Mouse (Mus musculus) thymus, postnatal 25 days (tissue): ENCODE data around the gene Lgr6.
A peak's percentile ranks its signal among the peaks of the same experiment; 100 is the strongest.

Source experiments
- DNase-seq: peaks from one replicate; pipeline ENCODE4 v3.0.0; 2022

Lgr6 gene

DNA sequence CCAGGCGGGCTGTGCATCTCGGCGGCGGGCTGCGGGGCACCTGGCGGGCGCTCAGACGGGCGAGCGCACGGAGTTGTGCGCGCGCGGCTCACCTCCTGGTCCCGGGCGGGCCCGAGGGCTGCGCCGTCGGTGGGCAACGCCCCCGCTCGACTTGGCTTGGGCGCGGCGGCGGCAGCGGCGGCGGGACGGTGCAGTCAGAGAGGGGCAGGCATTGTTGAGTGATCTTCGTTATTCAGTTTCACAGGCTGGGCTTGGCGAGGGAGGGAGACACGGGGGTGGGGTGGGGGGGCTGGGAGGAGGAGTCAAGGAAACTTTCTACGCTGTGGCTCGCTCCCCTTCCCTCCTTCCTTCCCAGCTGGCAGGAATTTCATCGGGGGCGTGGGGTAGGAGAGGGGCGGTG, at the start of gene Lgr6:
Gene Lgr6 (minus strand): TSS at position 153 of the 400 bp plus-strand sequence.
- DNase-seq = peak; percentile 38

DNA sequence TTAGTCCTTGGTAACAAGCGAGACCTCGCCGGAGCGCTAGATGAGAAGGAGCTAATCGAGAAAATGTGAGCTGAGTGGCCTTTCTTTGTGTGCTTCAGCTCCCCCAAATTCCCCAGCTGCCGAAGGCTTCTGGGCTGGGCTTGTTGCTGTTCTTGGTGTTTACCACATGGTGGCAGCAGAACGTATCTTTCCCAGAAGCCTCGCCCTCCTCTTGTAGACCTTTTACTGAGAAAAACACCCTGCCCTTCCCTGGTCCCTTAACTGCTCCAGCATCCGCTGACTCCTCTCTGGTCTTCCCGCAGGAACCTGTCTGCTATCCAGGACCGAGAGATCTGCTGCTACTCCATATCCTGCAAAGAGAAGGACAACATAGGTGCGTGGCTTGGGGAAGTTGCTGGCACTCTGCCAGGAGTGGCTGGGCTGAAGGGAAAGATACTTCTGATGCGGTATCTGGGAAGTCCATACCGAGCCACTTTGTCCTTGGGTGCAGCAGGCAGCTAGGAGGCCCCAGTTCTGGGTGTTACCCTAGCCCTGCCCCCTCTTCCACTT, 49.4 kb upstream of the Lgr6 start:
- DNase-seq = peak; percentile 69

DNA sequence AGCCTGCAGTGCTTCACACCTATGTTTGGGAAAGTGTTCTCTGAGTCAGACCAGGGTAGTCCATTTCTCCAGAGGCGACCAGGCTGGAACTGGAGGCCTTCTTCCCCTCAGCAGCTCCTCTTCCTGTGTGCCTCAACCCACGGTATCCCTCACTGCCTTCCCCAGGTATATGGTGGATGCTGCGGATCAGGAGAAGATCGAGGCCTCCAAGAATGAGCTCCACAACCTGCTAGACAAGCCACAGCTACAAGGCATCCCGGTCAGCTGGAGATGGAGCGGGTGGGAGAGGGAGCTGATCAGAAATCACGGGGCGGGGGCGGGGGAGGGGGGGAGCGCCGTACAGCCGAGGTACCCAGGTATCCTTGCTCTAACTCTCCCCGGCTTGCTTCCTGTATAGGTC, 48.9 kb upstream of the Lgr6 start:
- no peak for DNase-seq

DNA sequence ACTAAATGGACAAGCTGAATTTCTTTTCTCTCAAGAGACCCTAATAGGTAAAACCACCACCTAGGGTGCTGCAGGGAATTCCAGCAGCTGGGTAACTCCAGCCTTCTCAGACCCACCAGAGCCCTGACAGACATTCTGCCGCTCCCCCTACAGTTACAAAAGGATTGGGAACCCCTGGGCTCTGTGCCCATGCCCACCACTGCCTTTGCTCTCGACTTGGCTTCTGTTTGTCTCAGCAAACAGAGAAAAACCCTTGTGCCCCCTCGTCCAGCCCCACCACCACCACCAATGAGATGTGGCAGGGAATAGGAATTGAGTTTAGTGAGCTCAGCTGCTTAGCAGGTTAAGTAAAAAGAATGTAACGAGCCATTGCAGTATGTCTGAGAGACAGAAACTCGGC, 43.9 kb upstream of the Lgr6 start:
- no peak for DNase-seq

DNA sequence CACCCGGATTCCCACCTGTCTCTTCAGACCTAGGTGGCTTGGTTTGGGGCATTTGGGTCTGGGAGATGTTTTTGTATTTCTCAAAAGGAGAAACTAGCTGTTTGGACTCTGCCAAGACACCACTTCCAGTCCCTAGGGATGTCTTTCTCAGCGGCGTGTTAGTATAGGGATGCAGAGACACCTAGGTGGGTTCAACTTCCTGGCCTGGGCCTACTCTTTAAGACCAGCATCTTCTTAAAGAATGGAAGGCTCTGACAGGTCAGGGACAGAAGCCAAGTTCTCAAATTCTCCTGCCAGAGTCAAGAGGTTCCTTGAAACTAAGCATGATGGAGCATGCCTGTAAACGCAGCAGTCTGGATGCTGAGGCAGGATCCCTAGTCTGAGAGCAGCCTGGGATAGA, 43.4 kb upstream of the Lgr6 start:
- DNase-seq = no peak

DNA sequence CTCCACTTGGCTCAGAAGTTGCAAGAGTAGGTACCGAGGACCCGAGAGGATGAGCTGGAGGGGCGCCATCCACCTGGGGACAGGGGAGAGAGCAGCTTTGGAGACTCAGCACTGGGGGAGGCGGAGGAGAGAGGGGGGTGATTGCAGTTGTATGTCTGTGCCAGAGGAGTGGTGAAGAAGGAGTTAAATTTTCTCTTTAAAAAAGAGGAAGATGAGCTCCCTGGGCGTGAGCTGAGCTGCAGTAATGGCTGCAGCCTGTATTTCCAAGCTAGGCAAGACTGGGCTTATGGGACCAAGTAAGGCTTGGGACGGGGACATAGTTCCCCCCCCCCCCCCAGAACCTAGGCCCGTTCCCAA, 42.6 kb upstream of the Lgr6 start:
- DNase-seq = no peak

DNA sequence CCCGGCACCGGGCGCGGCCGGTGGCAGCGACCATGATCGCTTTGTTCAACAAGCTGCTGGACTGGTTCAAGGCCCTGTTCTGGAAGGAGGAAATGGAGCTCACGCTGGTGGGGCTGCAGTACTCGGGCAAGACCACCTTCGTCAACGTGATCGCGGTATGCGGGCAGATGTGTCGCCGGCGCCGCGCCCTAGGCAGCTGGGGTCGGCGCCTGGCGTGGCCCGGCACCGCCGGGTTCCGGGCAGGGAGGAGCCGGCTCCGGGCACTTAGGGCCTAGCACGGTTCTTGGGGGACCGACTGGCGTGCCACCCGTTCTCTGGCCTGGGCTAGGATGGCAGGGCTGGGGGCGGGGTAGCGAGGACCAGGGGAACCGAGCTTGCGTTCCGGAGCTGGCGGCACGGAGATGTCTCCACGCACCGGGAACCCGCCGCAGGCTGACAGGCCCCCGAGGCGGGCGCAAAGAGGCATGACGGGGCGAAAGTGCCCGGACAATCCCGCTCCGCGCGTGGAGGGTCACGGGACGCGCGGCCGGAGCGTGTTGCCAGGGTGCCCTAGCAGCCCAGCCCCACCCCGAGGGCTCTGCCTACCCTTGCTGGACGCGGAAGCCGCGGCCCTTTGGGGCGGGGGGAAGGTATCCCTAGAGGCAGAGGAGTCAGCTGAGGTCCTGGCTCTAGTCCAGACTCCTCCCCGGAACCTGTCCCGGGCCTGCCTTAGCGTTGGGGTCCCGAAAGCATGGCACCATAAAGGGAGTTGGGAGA, 42.0 kb upstream of the Lgr6 start:
- DNase-seq = peak; percentile 62

DNA sequence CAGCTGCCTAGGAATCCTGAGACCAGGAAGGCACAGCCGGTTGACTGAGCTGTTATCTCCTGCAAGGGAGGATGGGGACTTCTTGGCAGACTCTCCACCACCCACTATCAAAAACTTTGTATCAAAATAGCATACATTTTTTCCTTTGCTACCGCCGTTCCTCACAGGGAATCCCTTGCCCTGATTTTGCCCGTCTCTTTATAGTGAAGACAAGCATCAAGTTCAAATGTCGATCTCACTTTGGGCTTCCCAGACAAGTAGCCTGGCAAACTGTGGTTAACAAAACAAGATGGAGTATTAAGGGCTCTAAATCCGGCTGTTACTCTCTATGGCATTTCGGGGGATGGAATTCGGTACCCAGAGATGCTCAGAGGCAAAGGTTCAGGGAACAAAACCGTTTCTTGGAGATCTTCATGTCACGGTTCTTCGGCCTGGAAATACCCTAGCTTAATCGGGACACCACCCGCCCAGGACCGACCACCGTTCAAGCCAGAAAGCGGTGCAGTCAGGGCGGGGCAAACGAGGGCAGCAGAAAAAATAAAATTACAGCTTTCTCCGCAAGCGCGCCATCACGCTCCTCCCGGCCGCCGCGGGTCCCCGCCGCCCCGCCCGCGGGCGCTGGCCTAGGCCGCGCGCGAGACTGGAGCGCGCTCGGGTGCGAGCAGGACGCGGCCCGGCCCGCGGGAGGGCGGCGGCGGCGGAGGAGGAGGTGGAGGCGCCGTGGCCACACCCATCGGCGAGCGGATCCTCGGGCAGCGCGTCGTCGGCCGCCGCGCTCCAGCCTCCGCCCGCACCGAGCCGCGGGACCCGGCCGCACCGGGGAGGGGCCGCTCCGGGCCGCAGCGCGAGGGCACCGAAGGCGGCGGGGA, 41.2 kb upstream of the Lgr6 start, which contains the start of gene Arl8a:
Gene Arl8a (plus strand): TSS at position 748 of the 869 bp plus-strand sequence.
- DNase-seq = peak; percentile 85

DNA sequence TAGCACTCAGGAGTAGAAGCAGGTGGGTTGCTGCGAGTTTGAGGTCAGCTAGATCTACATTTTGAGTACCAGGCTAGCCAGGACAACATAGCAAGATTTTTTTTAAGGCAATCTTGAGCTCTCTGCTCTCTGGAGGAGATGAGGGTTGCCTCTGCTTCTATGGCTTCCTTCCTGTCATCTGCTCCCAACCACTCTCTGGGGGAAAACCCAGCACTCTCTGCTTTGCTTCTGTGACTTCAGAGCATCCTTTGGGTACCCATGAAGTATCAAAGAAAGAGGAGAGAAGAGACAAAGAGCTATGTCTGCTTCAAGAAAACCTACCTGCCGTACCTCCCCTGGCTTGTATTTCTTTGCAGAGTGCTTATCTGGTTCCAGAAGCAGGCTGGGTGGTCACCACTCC, 38.9 kb upstream of the Lgr6 start:
- DNase-seq = no peak

DNA sequence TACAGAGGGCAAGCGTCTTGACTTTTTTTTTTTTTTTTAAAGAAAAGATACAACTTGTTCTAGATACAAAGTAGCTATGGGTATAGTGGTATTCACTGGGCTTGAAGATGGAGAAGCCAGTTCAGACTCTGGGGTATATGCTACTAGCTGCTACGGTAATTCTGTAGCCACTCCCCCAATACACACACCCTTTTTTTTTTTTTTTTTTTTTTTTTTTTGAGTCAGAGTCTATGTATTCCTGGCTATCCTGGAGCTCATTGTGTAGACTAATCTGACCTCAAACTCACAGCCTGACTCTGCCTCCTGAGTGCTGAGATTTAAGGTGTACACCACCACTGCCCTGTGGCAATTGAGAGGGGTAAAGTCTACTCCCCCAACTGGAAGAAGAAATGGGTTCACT, 37.4 kb upstream of the Lgr6 start:
- no peak for DNase-seq

DNA sequence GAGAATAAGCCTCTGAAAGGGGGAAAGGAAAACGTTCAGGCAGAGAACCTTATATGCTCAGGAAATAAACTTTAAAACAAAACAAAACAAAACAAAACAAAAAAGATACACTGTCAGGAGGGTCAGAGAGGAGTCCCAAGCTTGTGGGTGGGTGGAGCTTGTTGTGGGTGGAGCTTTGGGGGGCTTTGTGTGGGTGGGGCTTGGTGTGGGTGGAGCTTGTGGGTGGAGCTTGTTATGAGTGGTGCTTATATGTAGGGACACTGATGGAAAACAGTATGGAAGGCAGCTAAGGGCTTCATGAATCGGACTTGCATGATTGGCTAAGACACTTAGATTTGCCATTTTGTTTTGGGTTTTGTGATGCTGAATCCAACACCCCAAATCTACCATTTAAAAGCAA, 34.8 kb upstream of the Lgr6 start:
- DNase-seq = peak; percentile 44

DNA sequence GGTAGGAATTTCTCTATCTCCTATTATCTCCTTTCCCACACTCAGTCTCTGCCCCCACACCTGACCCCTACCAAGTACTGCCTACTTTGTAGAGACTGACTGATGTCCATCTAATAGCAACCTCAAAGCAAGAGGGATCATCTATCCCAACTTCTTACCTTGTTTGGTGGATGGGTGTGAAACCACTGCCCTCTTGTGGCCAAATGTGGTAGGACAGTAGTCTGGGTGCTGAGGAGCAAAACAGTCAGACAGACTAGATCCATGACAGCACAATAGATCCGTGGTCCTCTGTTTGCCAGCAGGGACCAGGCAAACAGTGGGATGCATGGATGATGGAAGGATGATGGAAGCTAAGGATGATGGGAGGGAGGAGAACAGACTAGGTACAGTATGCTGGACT, 31.4 kb upstream of the Lgr6 start:
- peak; percentile 78 for DNase-seq

DNA sequence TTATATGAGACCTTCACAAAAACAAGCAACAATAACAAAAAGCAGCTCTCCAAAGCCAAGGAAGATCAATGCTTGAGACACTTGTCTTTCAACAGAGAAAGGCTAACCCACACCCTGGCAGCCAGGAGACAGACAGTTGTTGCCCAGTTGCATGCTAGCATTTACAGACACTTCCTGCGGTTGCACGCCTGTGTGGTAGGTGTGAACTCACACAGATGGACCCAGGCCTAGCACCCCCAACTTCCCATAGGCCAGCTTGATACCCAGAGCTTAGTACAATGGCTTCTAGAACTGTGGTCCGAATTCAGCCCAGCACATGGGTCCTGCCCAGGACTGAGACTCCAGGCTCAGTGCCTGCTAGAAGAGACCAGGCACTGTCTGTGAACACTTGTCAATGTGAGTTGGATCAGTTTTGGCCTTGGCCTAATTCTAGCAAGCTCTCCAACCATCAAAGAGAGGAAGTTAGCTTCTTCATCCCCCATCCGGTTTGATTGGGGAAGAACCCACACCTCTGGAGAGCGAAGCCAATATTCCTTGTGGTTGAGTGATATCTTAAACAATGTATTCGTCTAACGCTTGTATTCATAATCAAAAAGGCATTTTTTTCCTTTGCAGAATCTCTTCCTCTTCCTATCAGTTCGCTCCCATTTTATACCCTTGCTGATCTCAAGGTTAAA, 30.2 kb upstream of the Lgr6 start:
- DNase-seq = peak; percentile 35

DNA sequence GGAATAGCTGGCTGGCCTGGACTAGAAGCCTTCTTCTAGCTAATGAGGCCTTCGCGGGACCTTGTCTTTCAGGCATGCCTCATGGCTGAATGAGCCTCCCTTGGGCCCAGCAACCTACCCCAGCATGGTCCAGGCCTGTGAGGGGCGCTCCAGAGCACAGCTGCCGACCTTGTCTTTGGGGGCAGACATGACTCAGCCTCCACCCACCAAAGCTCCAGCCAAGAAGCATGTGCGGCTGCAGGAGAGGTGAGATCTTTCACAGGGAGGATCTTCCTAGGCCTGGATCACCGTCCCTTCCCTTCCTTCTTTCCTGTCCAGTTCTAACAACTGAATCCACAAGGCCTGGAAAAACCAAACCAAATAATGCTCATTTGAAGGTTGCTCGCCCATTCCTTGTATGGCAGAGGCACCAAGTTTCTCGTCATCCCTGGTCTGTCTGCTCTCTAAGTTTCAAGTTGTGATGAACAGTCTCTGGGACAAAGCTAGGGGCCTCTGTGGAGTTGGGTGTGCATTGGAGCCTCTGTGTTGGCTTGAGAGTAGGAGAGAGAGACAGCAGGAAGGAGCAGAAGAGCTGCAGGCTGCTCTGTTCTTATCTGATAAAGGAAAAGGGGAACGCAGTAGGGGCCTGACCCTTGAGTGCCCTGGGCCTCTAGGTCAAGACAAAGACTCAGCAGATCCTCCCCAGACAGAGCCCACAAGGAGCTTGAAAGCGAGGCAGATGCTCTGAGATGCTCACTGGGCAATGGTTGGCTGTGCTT, 28.8 kb upstream of the Lgr6 start:
- DNase-seq = peak; percentile 80

DNA sequence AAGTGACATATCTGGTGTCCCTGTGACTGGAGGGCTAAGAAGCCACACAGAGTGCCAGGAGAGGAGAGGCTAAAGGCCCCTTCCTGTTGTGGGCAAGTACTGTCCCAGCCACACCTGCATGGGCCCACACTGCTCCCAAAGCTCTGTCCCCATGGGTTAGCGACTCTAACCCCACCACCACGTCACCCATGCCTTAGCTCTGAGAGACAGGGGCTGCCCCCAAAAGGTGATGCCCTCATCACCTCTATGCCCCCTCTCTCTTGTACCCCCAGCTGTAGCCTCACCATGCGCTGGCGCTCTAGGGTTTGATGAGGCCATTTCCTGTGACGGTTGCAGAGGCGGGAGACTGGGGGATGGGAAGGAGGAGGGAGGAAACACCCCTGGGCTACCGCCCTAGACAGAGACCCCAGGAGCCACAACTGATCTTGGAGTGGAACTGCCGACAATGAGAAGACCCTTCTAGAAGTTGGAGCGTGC, 27.9 kb upstream of the Lgr6 start:
- DNase-seq = peak; percentile 91

DNA sequence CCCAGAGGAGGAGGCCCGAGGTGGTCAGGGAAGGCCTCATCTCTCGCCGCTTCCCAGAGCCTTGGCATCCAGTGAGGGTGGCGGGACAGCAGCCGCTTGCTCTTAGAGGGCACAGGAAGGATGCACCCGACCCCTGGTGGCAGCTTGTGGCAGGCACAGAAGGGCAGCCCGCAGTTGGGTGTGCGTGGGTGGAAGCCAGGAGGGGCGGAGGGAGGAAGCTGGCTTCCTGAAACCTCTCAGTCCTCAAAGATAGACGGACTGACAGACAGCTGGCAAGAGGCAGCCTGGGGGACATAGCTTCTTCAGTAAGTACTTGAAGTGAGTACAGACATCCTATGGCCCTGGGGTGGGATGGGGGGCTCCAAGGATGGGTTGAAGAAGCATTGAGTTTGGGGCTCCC, 27.4 kb upstream of the Lgr6 start, which contains the start of gene Ptpn7:
Gene Ptpn7 (plus strand): TSS at position 228 of the 400 bp plus-strand sequence.
- DNase-seq = peak; percentile 98

DNA sequence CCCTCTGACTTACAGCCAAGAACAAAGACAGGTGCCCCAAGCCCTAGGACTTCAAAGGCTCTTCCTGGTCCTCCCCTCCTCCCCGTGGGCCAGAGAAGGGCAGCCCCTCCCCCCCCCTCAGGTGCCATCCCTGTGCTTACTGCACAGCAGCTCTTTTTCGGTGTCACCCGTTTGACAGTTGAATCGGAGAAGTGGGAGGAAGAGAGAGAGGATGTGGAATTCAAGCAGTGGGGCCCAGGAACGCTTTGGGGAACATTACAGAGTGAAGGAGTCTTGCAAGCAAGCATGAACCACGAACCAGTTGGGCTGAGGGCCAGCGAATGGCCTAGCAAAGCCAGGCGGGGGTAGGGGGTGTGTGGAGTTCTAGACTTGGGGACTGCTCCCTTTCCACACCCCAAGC, 26.5 kb upstream of the Lgr6 start:
- DNase-seq = peak; percentile 66

DNA sequence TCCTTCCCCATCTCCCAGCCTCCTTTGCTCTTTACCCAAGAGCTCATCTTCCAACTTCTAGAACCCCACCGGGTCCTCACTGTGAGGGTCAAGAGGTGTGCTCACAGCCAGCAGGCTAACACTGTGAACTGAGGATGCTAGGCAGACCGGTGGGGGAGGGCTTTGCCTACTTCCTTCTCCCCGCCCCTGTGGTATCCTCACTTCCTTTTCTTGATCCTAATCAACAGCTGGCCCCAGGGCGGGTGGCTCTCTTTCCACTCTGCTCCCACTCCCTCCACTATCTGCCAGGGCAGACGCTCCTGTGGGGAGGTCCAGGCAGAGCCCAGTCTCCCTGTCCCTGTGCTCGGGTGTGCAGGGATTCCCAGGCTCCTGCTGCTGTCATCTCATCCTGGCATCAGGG, 26.0 kb upstream of the Lgr6 start:
- DNase-seq = peak; percentile 83

DNA sequence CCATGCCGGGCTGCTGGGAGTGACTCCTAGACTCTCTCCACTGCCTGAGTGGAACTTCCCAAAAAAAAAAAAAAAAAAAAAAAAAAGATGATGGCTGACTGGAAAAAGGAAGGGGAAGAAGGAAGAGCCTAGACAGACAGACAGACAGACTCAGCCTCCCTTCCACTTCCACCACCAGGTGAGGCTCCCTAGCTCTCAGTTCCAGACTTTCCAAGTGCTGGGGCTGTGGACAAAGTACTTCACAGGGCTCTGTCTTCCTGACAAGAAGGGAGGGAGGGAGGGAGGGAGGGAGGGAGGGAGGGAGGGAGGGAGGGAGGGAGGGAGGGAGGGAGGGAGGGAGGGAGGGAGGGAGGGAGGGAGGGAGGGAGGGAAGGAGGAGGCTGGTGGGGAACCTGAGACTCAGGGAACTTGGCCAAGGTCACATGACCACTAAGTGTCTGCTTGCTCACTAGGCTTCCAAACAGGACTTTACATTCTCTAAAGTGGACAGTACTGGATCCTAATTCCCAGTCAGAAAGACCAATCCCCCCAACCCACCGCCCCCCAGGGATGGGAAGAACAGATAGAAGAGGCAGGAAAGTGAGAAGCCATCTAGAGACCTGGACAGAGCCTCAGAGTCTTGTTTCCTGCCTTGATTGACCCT, 25.4 kb upstream of the Lgr6 start:
- no peak for DNase-seq

DNA sequence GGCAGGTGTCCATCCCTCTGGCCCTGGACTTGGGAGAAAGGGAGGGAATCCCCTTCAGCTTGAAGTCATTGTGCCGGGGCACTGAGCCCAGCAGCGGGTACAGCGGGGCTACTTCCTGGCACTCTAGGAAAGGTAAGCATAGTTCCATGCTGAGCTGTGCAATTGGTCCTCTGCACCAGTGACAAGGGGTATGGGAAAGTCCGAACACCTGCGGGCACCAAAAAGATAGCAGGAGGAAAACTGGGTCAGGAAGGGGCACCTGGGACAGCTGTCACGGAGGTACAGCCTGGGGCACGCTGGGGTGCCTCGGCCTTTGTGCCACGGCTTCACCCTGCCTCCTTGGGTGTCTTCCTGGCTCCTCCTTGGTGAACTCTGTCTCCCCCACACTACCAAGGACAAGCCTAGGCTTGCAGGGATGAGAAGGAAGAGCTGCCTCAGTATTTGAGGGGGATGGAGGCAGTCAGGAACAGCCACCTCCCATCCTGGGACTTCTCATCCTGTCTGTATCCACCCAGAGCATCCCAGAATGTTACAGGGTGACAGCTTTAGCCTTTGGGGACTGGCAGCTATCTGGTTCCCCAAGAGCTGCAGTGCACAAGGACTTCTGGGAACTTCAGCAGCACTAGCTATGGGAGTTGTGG, 24.6 kb upstream of the Lgr6 start:
- peak; percentile 65 for DNase-seq

DNA sequence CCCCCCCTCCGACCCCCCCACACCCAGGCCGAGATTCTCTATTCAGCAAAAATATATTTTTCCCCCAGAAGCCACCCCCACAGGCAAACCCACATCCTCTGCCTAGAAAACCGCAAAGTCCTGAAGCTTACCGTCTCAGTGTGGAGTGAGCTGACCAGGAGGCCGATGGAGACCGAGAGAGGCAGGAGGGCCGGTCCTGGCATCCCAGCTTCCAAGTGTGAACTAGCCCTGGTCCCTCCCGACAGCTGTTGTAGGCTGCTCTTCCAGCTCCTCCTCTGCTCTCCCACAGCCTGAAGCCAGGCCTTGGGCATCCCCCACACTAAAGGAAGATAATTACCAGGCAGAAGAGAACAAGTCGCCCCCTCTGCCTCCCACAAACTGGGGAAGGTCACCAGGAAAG, 23.9 kb upstream of the Lgr6 start:
- peak; percentile 60 for DNase-seq
